Mouse (Mus musculus): Measurements from ENCODE around the gene Pam.

DNA sequence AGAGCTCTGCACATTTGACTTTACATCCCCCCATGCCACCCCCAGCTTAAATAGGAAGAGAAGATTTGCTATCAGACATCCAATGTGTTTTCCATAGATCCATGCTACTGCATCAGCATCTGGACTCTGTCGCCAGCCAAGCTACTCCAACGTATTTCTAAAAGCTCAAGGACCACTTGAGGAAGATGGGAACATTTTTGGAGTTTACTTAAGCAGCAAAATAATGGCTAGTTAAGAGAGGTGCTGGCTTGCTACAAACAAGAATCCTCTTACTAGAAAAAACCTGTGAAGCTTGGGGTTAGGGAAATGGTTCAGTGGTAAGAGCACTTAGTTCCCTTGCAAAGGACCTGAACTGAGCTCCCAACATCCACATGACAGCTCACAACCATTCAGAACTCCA is 96.0 kb downstream of the Pam start:
- no peak for TF ChIP-seq GATA1 (IDR thresholded peaks at IDR 0.05; ENCODE audit: borderline replicate concordance, low read length)
- no peak for TF ChIP-seq FLI1 (IDR thresholded peaks at IDR 0.05; ENCODE audit: low read length)

Data from megakaryocyte, embryonic 14.5 days (primary cell).